Mouse (Mus musculus) left cerebral cortex, postnatal 36 days (tissue): Measurements from ENCODE around the gene A930009A15Rik. TPM values are rescaled to one million over a fixed set of nuclear protein-coding genes. Genes with fewer than 3 reads are reported as not detected.

Source experiments
- DNase-seq, 2 experiments: peaks; one replicate each; pipeline ENCODE4 v3.0.0; 2021 to 2022; ENCODE audit warnings: low spot score in 2 of 2, mixed read lengths in 1 of 2
- intact Hi-C: fragments of 180-260 bp; cut with DNase I; formaldehyde crosslinking; loops from one replicate; pipeline ENCODE4 v1.15.1; 2025
- total RNA-seq, 2 experiments: library from RNA; stranded (reverse); gene quantifications; 2 replicates each; pipeline ENCODE4 v1.2.3; 2021

A930009A15Rik gene
- total RNA-seq, 2 experiments from 2014 or later = 0.32 to 0.41 TPM

GRCm38 (mm10) chr10:115624957-115625356 is 55.2 kb downstream of the A930009A15Rik start:
- DNase-seq = no peak
- intact Hi-C loops = no loop called here

GRCm38 (mm10) chr10:115626678-115627077 is 56.9 kb downstream of the A930009A15Rik start:
- no peak for DNase-seq
- intact Hi-C loops = no loop called here

Other genes starting within 250 kb of the A930009A15Rik start
- gene Tmem19, start 207.5 kb upstream of the A930009A15Rik start, total RNA-seq = 10 to 100 TPM; 43.2 to 50.2 TPM
- 10 to 100 TPM; 14.1 to 18.6 TPM for gene Thap2, start 185.5 kb upstream of the A930009A15Rik start, total RNA-seq
- 10 to 100 TPM; 36.9 to 60.8 TPM for gene Zfc3h1, start 185.0 kb upstream of the A930009A15Rik start, total RNA-seq
- gene Lgr5, start 17.8 kb downstream of the A930009A15Rik start, total RNA-seq = 1 to 10 TPM; 3.6 to 6.6 TPM
- gene Tspan8, start 246.8 kb downstream of the A930009A15Rik start, total RNA-seq = under 1 TPM; 0.37 to 0.93 TPM